Mouse (Mus musculus): ENCODE measurements around the gene Dqx1. TPM values are rescaled to one million over a fixed set of nuclear protein-coding genes. Genes with fewer than 3 reads are reported as not detected.

The Dqx1 gene
- polyA plus RNA-seq, 1 experiment = 48.6 TPM

DNA sequence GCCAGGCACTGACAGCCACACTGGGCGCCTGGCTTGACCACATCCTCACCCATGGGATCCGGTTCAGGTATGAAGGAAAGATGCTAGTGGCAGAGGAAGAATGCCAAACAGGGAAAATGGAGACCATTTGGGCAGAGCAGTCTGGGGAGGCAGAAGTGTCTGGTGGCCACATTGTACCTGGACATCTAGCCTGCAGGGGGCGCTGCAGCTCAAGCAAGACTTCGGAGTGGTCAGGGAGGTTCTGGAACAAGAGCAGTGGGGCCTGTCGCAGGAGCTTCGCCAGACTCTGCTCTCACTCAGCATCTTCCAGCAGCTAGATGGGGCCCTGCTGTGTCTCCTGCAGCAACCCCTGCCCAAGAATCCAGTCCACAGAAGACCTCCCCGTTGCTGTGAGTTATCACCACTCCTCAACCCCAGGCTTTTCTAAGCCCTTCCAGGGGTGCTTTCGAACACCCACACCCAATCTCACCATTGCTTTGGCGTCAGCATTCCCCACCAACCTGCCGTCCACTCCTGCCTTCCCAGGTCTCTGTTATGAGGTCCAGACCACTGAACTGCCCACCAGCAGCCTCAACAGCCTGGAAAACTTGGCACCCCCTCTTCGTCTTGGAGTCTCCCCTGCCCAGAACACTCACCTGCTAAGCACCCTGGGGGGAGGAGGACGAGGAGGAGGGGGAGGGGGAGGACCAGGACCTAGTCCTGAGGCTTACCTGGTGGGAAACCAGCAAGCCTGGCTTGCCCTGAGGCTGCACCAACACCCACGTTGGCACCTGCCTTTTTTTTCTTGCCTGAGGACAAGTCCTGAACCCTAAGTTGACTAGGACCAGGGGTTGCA lies 50.1 kb downstream of the Dqx1 start:
- Histone ChIP-seq H3K4me1 (ENCODE audit: control insufficient read depth, insufficient read depth, insufficient read length, low read length) (peaks cover 14% of the 10 kb centered on the region), H3K36me3 (ENCODE audit: control insufficient read depth, insufficient read depth, low read length) (peaks cover 6% of the 10 kb centered on the region; the same call in 1 of the 2 replicates), H3K4me3 (ENCODE audit: low read depth, low read length) (no peak overlapping the region), H3K27ac (ENCODE audit: insufficient read depth, low read depth, low read length) (no peak overlapping the region), H3K27me3 (ENCODE audit: control insufficient read depth, insufficient read depth, low read length) (no peaks in the 10 kb centered on the region)
- 40% methylated on average over 13 of the region's 13 CpGs for WGBS
- no peak; the same call in 1 of the 2 replicates for TF ChIP-seq POLR2A (IDR thresholded peaks at IDR 0.05; ENCODE audit: low read depth, low read length)
- TF ChIP-seq CTCF (IDR thresholded peaks at IDR 0.05; ENCODE audit: extremely low read depth, insufficient read length, insufficient replicate concordance, low read depth, low read length) = peak; percentile 75

DNA sequence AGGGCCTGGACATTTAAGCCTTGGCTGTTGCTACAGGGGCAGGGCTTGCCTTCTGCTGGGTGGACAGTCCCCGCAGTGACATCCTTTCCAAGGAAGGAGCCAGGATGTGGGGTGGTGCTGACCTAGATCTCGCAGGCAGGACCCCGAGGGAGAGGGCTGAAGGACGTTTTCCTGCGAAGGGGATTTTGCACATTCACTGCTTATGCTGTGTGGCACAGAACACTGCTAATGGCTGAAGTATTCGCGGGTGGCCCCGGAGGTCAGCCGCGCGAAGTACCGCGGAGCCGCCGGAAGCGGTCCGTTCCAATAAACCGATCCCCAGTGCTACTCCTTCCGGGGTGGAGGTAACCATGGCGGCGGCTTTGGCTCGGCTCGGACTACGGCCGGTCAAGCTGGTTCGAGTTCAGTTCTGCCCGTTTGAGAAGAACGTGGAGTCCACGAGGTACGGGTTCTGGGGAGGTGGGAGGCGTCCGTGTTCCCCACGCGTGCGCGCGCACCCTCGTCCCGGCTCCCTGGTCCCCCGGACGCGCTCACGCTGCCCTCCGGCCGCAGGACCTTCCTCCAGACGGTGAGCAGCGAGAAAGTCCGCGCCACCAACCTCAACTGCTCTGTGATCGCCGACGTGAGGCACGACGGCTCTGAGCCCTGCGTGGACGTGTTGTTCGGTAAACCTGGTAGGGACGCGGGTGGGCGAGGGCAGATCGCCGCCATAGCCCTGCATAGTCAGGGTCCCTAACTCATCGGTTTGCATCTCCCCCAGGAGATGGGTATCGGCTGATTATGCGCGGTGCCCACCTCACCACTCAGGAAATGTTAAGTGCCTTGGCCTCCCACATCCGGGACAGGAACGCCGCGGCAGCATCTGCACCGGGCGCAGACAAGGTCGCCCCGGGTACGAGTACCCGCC lies 51.4 kb downstream of the Dqx1 start, which contains the start of gene Mrpl53:
Gene Mrpl53, plus strand, starts transcription at position 279 of the 907 bp plus-strand sequence.
- H3K36me3 ChIP-seq (ENCODE audit: control insufficient read depth, insufficient read depth, low read length) = peaks cover 6% of the 10 kb centered on the region; the same call in 1 of the 2 replicates
- peak within 1 kb of the TSS; percentile 99 for H3K4me3 ChIP-seq (ENCODE audit: low read depth, low read length)
- H3K27me3 ChIP-seq (ENCODE audit: control insufficient read depth, insufficient read depth, low read length) = no peaks in the 10 kb centered on the region
- H3K4me1 ChIP-seq (ENCODE audit: control insufficient read depth, insufficient read depth, insufficient read length, low read length) = peaks cover 7% of the 10 kb centered on the region
- under 1% methylated on average over 76 of the region's 76 CpGs for WGBS
- H3K27ac ChIP-seq (ENCODE audit: insufficient read depth, low read depth, low read length) = peak within 1 kb of the TSS; percentile 86
- TF ChIP-seq CTCF (IDR thresholded peaks at IDR 0.05; ENCODE audit: extremely low read depth, insufficient read length, insufficient replicate concordance, low read depth, low read length) = no peak
- peak; percentile 86 for TF ChIP-seq POLR2A (IDR thresholded peaks at IDR 0.05; ENCODE audit: low read depth, low read length)

DNA sequence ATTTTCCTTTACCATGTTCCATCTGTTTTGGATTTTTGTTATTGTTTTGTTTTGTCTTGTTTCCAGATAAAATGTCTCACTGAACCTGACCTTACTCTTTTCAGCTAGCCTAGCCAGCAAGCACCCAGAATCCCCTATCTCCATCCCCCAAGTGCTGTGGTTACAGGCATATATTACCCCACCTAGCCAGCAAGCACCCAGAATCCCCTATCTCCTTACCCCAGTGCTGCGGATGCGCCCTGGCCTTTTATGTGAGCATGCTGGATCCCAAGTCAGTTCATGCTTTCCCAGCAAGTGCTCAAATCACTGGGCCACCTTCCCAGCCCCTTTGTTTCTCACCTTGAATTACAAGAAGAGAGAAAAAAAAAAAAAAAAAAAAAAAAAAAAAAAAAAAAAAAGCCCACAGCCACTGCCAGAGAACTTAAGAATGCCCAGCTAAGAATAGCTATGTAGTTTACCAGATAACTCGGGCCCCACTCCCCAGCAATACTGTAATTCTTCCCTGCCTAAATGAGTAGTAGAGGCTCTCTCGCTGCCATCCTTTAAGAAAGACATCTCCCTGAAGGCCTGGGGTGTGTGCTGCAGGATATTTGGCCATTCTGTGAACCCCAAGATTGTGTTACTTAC lies 54.0 kb downstream of the Dqx1 start:
- 86% methylated on average over 4 of the region's 4 CpGs for WGBS
- no peak overlapping the region for H3K4me3 ChIP-seq (ENCODE audit: low read depth, low read length)
- peaks cover 15% of the 10 kb centered on the region for H3K4me1 ChIP-seq (ENCODE audit: control insufficient read depth, insufficient read depth, insufficient read length, low read length)
- H3K36me3 ChIP-seq (ENCODE audit: control insufficient read depth, insufficient read depth, low read length) = peaks cover 4% of the 10 kb centered on the region; the same call in 1 of the 2 replicates
- no peak for TF ChIP-seq POLR2A (IDR thresholded peaks at IDR 0.05; ENCODE audit: low read depth, low read length)
- TF ChIP-seq CTCF (IDR thresholded peaks at IDR 0.05; ENCODE audit: extremely low read depth, insufficient read length, insufficient replicate concordance, low read depth, low read length) = no peak
- no peaks in the 10 kb centered on the region for H3K27me3 ChIP-seq (ENCODE audit: control insufficient read depth, insufficient read depth, low read length)
- no peak overlapping the region for H3K27ac ChIP-seq (ENCODE audit: insufficient read depth, low read depth, low read length)

DNA sequence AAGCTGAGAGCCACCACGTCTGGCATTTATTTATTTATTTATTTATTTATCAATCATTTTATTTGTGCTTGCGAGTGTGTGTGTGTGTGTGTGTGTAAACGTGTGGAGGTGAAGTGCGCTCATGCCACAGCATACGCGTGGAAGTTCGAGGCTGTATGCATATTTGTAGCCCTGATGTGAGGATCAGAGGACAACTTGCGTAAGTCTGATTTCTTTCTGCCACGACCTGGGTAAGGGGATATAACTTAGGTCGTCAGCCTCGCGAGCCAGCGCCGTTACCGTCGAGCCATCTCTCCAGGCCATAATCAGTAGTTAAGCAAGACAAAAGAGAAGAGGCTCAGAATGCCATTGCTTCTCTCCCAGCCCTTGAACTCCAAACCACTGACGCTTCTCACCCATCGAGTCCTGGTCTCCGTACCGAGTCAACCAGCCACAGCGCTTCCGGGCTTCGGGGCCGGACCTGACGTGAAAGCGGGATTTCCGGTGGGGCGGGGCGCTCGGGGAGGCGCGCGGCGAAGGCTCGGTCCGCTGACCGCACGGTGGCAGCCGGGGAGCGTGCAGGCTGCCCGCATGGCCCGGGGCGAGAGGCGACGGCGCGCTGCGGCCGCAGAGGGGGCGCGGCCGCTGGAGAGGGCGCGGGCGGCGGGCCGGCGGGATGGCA lies 57.5 kb downstream of the Dqx1 start, which contains the start of gene Mogs:
Gene Mogs, plus strand, starts transcription at position 486 of the 661 bp plus-strand sequence.
- 1% methylated on average over 54 of the region's 58 CpGs for WGBS
- H3K27me3 ChIP-seq (ENCODE audit: control insufficient read depth, insufficient read depth, low read length) = no peaks in the 10 kb centered on the region
- H3K4me3 ChIP-seq (ENCODE audit: low read depth, low read length) = peak within 1 kb of the TSS; percentile 75
- peaks cover 14% of the 10 kb centered on the region for H3K4me1 ChIP-seq (ENCODE audit: control insufficient read depth, insufficient read depth, insufficient read length, low read length)
- H3K36me3 ChIP-seq (ENCODE audit: control insufficient read depth, insufficient read depth, low read length) = peaks cover 7% of the 10 kb centered on the region
- H3K27ac ChIP-seq (ENCODE audit: insufficient read depth, low read depth, low read length) = peak within 1 kb of the TSS; percentile 96
- TF ChIP-seq POLR2A (IDR thresholded peaks at IDR 0.05; ENCODE audit: low read depth, low read length) (peak; percentile 95), CTCF (IDR thresholded peaks at IDR 0.05; ENCODE audit: extremely low read depth, insufficient read length, insufficient replicate concordance, low read depth, low read length) (0 out of 2 replicates have a peak, but pooled peaks have one; percentile 32)

DNA sequence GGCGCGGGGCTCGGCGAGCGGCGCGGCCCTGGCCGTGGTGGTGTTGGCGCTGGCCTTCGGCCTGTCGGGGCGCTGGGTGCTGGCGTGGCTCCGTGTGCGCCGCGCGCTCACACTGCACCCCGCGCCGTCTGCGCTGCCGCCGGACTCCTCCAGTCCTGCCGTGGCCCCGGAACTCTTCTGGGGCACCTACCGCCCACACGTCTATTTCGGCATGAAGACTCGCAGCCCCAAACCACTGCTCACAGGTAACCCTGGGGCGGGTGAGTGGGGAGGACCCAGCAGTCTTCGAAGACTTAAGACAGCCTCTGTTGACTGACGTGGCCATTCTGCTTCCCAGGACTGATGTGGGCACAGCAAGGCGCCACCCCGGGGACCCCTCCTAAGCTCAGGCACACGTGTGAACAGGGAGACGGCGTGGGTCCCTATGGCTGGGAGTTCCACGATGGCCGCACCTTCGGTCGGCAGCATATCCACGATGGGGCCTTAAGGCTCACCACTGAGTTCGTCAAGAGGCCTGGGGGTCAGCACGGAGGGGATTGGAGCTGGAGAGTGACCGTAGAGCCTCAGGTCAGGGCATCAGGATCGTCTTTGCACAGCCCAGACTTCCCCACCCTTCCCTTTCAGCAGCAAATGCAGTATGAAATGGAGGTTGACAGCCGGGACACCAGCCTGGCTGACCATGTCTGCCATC lies 58.2 kb downstream of the Dqx1 start:
- peaks cover 17% of the 10 kb centered on the region for H3K4me1 ChIP-seq (ENCODE audit: control insufficient read depth, insufficient read depth, insufficient read length, low read length)
- WGBS = under 1% methylated on average over 40 of the region's 48 CpGs
- peaks cover 6% of the 10 kb centered on the region for H3K36me3 ChIP-seq (ENCODE audit: control insufficient read depth, insufficient read depth, low read length)
- H3K27me3 ChIP-seq (ENCODE audit: control insufficient read depth, insufficient read depth, low read length) = no peaks in the 10 kb centered on the region
- H3K27ac ChIP-seq (ENCODE audit: insufficient read depth, low read depth, low read length) = peak overlapping the region; percentile 30; the same call in 1 of the 2 replicates
- TF ChIP-seq POLR2A (IDR thresholded peaks at IDR 0.05; ENCODE audit: low read depth, low read length) (no peak), CTCF (IDR thresholded peaks at IDR 0.05; ENCODE audit: extremely low read depth, insufficient read length, insufficient replicate concordance, low read depth, low read length) (no peak)
- peak overlapping the region; percentile 75 for H3K4me3 ChIP-seq (ENCODE audit: low read depth, low read length)

Measured in small intestine, adult 2 months (tissue).